Mouse (Mus musculus) ES-Bruce4 (cell line): Measurements from ENCODE around the gene Il18. TPM values are rescaled to one million over a fixed set of nuclear protein-coding genes. Genes with fewer than 3 reads are reported as not detected.

ENCODE experiments used
- H3K27ac ChIP-seq: 2 replicates; pipeline ENCODE4 v1.5.1; 2012; ENCODE audit warnings: low read length, inconsistent platforms; ENCODE audit not compliant: insufficient read depth
- H3K27me3 ChIP-seq: 2 replicates; pipeline ENCODE4 v1.6.1; 2012; ENCODE audit warnings: mild to moderate bottlenecking, low read length, inconsistent platforms; ENCODE audit not compliant: control insufficient read depth, poor library complexity, insufficient read depth, severe bottlenecking
- H3K36me3 ChIP-seq: 2 replicates; pipeline ENCODE4 v1.6.1; 2012; ENCODE audit warnings: inconsistent platforms, mild to moderate bottlenecking, low read length, moderate library complexity; ENCODE audit not compliant: control insufficient read depth, poor library complexity, insufficient read depth, severe bottlenecking
- H3K4me1 ChIP-seq: one replicate; pipeline ENCODE4 v1.8.1; 2011; ENCODE audit warnings: low read length; ENCODE audit not compliant: control insufficient read depth, insufficient read depth
- H3K4me3 ChIP-seq: 2 replicates; pipeline ENCODE4 v1.5.1; 2011; ENCODE audit warnings: low read depth, mild to moderate bottlenecking, low read length
- H3K9ac ChIP-seq: 2 replicates; pipeline ENCODE4 v1.6.1; 2012; ENCODE audit warnings: low read depth, mild to moderate bottlenecking, inconsistent platforms; ENCODE audit not compliant: poor library complexity, severe bottlenecking
- H3K9me3 ChIP-seq: replicated peaks from 2 replicates; pipeline ENCODE4 v1.6.1; 2012; ENCODE audit warnings: mild to moderate bottlenecking, low read length, inconsistent platforms; ENCODE audit not compliant: control insufficient read depth, poor library complexity, insufficient read depth, severe bottlenecking
- CTCF ChIP-seq: IDR thresholded peaks from one replicate; pipeline ENCODE4 v1.8.1; 2011; ENCODE audit warnings: low read depth, low read length
- EP300 ChIP-seq: IDR thresholded peaks from 2 replicates; pipeline ENCODE4 v1.6.1; 2011; ENCODE audit warnings: low read depth, low read length; ENCODE audit not compliant: insufficient read depth
- POLR2A ChIP-seq: IDR thresholded peaks from one replicate; pipeline ENCODE4 v1.8.1; 2011; ENCODE audit warnings: low read length; ENCODE audit not compliant: insufficient read depth
- polyA plus RNA-seq: library from polyadenylated mRNA; stranded (reverse); fragments of >200 nt; gene quantifications from 2 replicates; pipeline ENCODE4 v1.2.4, GENCODE M21; 2011; ENCODE audit warnings: low read depth; ENCODE audit not compliant: missing spikeins, insufficient read depth, insufficient read length

Il18 gene
- polyA plus RNA-seq, 1 experiment = 1.2 TPM

GRCm38 (mm10) chr9:50590856-50591518, 36.4 kb downstream of the Il18 start:
- Histone ChIP-seq H3K4me1 (no peaks in the 10 kb centered on the region), H3K9me3 (no peaks in the 10 kb centered on the region), H3K27ac (no peak overlapping the region), H3K9ac (no peak overlapping the region), H3K36me3 (peaks cover 5% of the 10 kb centered on the region), H3K4me3 (no peak overlapping the region), H3K27me3 (no peaks in the 10 kb centered on the region)
- TF ChIP-seq CTCF (no peak), EP300 (no peak), POLR2A (no peak)

- H3K27ac ChIP-seq = no peak overlapping the region
- H3K9me3 ChIP-seq = no peaks in the 10 kb centered on the region
- H3K9ac ChIP-seq = no peak overlapping the region
- H3K4me1 ChIP-seq = no peaks in the 10 kb centered on the region
- H3K27me3 ChIP-seq = no peaks in the 10 kb centered on the region
- H3K36me3 ChIP-seq = peaks cover 22% of the 10 kb centered on the region
- TF ChIP-seq EP300 = no peak
- no peak for TF ChIP-seq CTCF
- no peak for TF ChIP-seq POLR2A
- no peak overlapping the region for H3K4me3 ChIP-seq
Observed at GRCm38 (mm10) chr9:50592955-50593354, 38.3 kb downstream of the Il18 start.

DNA sequence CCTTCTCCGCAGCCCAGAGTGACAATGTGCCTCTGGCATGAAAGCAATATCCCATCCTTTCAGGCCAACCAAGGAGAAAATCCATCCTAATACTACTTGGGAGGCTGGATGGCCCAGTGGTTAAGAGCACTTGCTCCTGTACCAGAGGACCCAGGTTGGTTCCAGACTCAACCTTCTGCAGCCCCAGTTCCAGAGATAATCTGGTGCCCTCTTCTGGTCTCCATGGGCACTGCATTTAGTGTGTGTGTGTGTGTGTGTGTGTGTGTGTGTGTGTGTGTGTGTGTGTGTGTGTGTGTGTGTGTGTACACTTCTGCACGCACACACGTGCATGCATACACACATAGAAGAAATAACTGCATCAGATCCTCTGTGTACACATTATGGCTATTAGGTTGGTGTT, 38.9 kb downstream of the Il18 start:
- no peaks in the 10 kb centered on the region for H3K27me3 ChIP-seq
- no peaks in the 10 kb centered on the region for H3K9me3 ChIP-seq
- H3K4me3 ChIP-seq = no peak overlapping the region
- H3K9ac ChIP-seq = no peak overlapping the region
- no peak overlapping the region for H3K27ac ChIP-seq
- peaks cover 27% of the 10 kb centered on the region for H3K36me3 ChIP-seq
- no peaks in the 10 kb centered on the region for H3K4me1 ChIP-seq
- TF ChIP-seq POLR2A (no peak), CTCF (peak; percentile 56), EP300 (no peak)

- no peak for TF ChIP-seq EP300
- TF ChIP-seq POLR2A = no peak
- TF ChIP-seq CTCF = no peak
- Histone ChIP-seq H3K4me1 (no peaks in the 10 kb centered on the region), H3K27ac (no peak overlapping the region), H3K9ac (no peak overlapping the region), H3K36me3 (peaks cover 33% of the 10 kb centered on the region), H3K27me3 (no peaks in the 10 kb centered on the region), H3K9me3 (no peaks in the 10 kb centered on the region), H3K4me3 (no peak overlapping the region)
Observed at GRCm38 (mm10) chr9:50594794-50595417, 40.3 kb downstream of the Il18 start.

GRCm38 (mm10) chr9:50596973-50597372, 42.3 kb downstream of the Il18 start:
- no peaks in the 10 kb centered on the region for H3K4me1 ChIP-seq
- H3K9me3 ChIP-seq = no peaks in the 10 kb centered on the region
- H3K36me3 ChIP-seq = peaks cover 37% of the 10 kb centered on the region
- H3K9ac ChIP-seq = no peak overlapping the region
- no peaks in the 10 kb centered on the region for H3K27me3 ChIP-seq
- TF ChIP-seq POLR2A (no peak), EP300 (no peak), CTCF (no peak)
- no peak overlapping the region for H3K27ac ChIP-seq
- no peak overlapping the region for H3K4me3 ChIP-seq

GRCm38 (mm10) chr9:50601536-50601935, 46.9 kb downstream of the Il18 start:
- no peak for TF ChIP-seq POLR2A
- TF ChIP-seq CTCF = no peak
- TF ChIP-seq EP300 = no peak
- Histone ChIP-seq H3K27me3 (no peaks in the 10 kb centered on the region), H3K4me1 (no peaks in the 10 kb centered on the region), H3K36me3 (peaks cover 36% of the 10 kb centered on the region), H3K9ac (no peak overlapping the region), H3K9me3 (no peaks in the 10 kb centered on the region), H3K4me3 (no peak overlapping the region), H3K27ac (no peak overlapping the region)
